10 mouse cellular contexts compared by ENCODE assay signal in the genomic region with DNA sequence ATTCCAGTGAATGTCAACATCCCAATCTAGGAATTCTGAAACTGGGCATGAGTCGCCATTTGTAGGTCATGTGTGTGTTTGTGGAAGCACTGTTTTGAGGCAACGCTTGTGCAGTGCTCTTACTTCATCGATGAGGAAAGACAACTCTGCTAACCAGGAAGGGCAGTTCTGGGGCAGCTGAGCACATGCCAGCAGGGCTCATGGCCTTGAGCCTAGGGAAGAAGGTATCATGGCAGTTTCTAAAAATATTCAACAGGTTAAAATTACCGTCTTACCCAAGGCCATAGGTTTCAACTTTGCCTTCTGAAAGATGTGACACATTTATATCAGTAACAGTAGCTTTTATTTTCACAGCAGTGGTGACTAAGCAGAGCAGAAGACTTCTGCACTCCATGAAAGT.
"Had no signal": no experiment of that assay in that cellular context is flagged by ENCODE, and none has a peak within 500 bp of the region (broad histone marks: within the 10 kb centered on the region; RNA-seq: fewer than 3 reads in every experiment).

No protein-coding gene starts in this region.

- DNase-seq: kidney, adult 8-10 months; kidney, postnatal 10 days; kidney, postnatal 36 days; layer of hippocampus, postnatal 36 days; liver, postnatal 0 days; lung, embryonic 14.5 days; right cerebral cortex, adult 18-20 months; right cerebral cortex, postnatal 14 days; thymus, adult 18-20 months; thymus, postnatal 36 days had no signal
